Mouse (Mus musculus) midbrain, embryonic 13.5 days (tissue): ENCODE measurements around the gene Tspo. TPM values are rescaled to one million over a fixed set of nuclear protein-coding genes. Genes with fewer than 3 reads are reported as not detected.

Source experiments
- ATAC-seq: fragments of 200-750 bp; cut with Nextera tagmentation; 2 replicates; pipeline ENCODE4 v1.8.0; 2017; ENCODE audit warnings: mild to moderate bottlenecking, moderate TSS enrichment, moderate library complexity
- H3K27ac ChIP-seq: fragments of 300-500 bp; sonication (generic); 2 replicates; pipeline ENCODE4 v1.5.1; 2015; ENCODE audit warnings: inconsistent platforms, mild to moderate bottlenecking, moderate library complexity
- H3K27me3 ChIP-seq: fragments of 300-500 bp; sonication (generic); 2 replicates; pipeline ENCODE4 v1.6.1; 2015; ENCODE audit warnings: mild to moderate bottlenecking, inconsistent platforms
- H3K36me3 ChIP-seq: fragments of 300-500 bp; sonication (generic); 2 replicates; pipeline ENCODE4 v1.6.1; 2015; ENCODE audit warnings: mild to moderate bottlenecking, inconsistent platforms
- H3K4me1 ChIP-seq: fragments of 300-500 bp; sonication (generic); replicated peaks from 2 replicates; pipeline ENCODE4 v1.6.1; 2015; ENCODE audit warnings: inconsistent platforms
- H3K4me2 ChIP-seq: fragments of 300-500 bp; sonication (generic); replicated peaks from 2 replicates; pipeline ENCODE4 v1.6.1; 2015; ENCODE audit warnings: moderate library complexity, mild to moderate bottlenecking, inconsistent platforms
- H3K4me3 ChIP-seq: fragments of 300-500 bp; sonication (generic); replicated peaks from 2 replicates; pipeline ENCODE4 v1.5.1; 2015; ENCODE audit warnings: mild to moderate bottlenecking, inconsistent platforms
- H3K9ac ChIP-seq: fragments of 300-500 bp; sonication (generic); replicated peaks from 2 replicates; pipeline ENCODE4 v1.6.1; 2015; ENCODE audit warnings: mild to moderate bottlenecking, inconsistent platforms
- H3K9me3 ChIP-seq: fragments of 300-500 bp; sonication (generic); 2 replicates; pipeline ENCODE4 v1.6.1; 2016; ENCODE audit warnings: mild to moderate bottlenecking, inconsistent platforms
- WGBS: fragments of 180-500 bp; shearing (Covaris S2); methylation state at CpG from one replicate; pipeline ENCODE4 v1.1.7; 2015; 5-methylcytosine and 5-hydroxymethylcytosine counted together
- microRNA-seq: library from miRNA; unstranded; fragments of <30 nt; microRNA quantifications from one replicate; pipeline ENCODE4, GENCODE M21; 2016
- polyA plus RNA-seq: library from polyadenylated mRNA; unstranded; fragments of >200 nt; fragmentation: Nextera tagmentation; extraction: Ambion mirVana; gene quantifications from 2 replicates; pipeline ENCODE4 v1.2.1, GENCODE M21; 2015

Tspo gene
- polyA plus RNA-seq, 1 experiment from 2014 or later: 9.9 TPM

DNA sequence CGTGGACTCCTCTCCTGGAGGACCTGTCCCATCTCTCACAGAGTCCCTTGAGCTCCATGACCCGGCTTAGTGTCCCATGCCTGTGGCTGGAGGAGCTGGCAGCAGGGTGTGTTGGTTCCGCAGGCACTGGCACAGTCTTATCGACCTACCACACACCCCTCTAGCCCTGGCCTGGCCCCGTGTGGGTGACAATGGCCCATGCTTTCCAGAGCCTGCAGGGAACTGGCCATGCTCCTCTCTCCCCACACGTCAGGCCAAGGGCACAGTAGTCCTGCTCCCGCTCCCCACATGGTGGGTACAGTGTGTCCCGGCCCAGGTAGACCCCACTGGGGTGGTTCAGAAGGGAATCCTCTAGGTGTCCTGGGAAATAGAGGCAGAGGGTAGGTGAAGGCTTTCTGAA lies 43.3 kb downstream of the Tspo start:
- Histone ChIP-seq H3K9ac (no peak overlapping the region), H3K4me1 (no peaks in the 10 kb centered on the region), H3K9me3 (no peaks in the 10 kb centered on the region), H3K4me3 (no peak overlapping the region), H3K4me2 (no peak overlapping the region), H3K27ac (no peak overlapping the region), H3K27me3 (no peaks in the 10 kb centered on the region), H3K36me3 (peaks cover 6% of the 10 kb centered on the region; the same call in 1 of the 2 replicates)
- 92% methylated on average over 8 of the region's 8 CpGs for WGBS
- ATAC-seq: no peak

DNA sequence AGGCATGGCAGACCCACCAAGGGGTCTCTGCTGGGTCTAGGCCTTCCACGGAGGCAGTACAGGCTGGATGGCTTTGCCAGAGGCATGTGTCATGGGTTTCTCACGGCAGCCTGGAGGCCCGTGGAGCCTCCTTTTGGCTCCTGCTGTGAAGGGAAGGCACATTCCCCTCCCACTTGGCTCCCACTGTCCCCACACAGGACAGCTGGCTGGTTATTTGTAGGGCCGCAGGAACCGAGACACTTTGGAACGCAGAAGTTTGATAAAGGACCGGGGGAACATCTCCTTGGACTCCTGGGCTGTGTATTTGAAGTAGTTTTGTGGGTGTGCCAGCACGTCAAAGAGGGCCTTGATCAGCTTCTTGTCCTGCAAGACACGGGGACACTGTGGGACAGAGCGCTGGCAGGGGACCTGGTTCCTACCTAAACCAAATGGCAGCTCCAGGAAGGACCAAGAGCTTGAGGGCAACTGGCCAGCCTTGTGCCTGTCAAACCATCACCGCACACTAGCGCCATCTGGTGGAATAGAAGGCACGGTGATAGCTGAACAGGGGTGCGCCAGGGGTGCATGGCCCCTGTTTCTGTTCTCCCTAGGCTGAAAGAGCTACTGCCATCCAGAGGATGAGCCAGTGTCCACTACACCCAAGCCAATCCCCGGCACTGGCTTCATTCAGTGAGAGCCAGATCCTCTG lies 43.9 kb downstream of the Tspo start:
- H3K4me1 ChIP-seq: no peaks in the 10 kb centered on the region
- no peak overlapping the region for H3K27ac ChIP-seq
- H3K4me2 ChIP-seq: no peak overlapping the region
- no peaks in the 10 kb centered on the region for H3K27me3 ChIP-seq
- H3K36me3 ChIP-seq: peaks cover 10% of the 10 kb centered on the region
- 56% methylated on average over 15 of the region's 15 CpGs for WGBS
- no peaks in the 10 kb centered on the region for H3K9me3 ChIP-seq
- ATAC-seq: 0 out of 2 replicates have a peak, but pooled peaks have one; percentile 25
- H3K9ac ChIP-seq: no peak overlapping the region
- H3K4me3 ChIP-seq: no peak overlapping the region

DNA sequence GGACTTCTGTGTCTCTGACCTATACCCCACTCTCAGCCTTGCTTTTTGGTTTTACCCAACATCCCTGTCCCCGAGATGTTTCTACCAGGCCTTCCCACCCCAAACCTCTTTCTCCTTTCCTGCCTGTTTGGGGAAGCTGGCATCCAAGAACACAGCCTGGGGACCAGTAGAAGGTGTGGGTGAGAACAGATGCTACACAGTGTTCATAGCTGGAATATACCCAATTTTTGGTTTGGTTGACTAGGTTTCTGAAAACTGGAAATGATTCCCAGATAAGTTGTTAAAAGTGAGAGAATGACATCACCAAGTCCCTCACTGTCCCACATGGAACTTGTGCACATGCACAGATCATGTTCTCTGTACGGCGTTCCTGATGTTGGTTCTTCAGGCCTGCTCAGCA lies 51.9 kb downstream of the Tspo start:
- ATAC-seq: no peak
- no peaks in the 10 kb centered on the region for H3K27me3 ChIP-seq
- 86% methylated on average over 3 of the region's 3 CpGs for WGBS
- H3K4me1 ChIP-seq: no peaks in the 10 kb centered on the region
- H3K27ac ChIP-seq: no peak overlapping the region
- no peak overlapping the region for H3K4me2 ChIP-seq
- H3K36me3 ChIP-seq: peaks cover 61% of the 10 kb centered on the region
- no peaks in the 10 kb centered on the region for H3K9me3 ChIP-seq
- H3K4me3 ChIP-seq: no peak overlapping the region
- H3K9ac ChIP-seq: no peak overlapping the region

Small RNA genes within 50 kb of the gene (microRNA-seq; reads per million reads assigned to microRNA genes)
- gene Gm24575: not detected

Other genes starting within 250 kb of the Tspo start
- gene Arfgap3, start 213.3 kb upstream of the Tspo start, polyA plus RNA-seq: 39.2 and 39.5 TPM in 2 replicates
- gene Pacsin2, start 99.0 kb upstream of the Tspo start, polyA plus RNA-seq: 25.4 and 27.1 TPM in 2 replicates
- 100 and 105 TPM in 2 replicates for gene Ttll1, start 52.7 kb upstream of the Tspo start, polyA plus RNA-seq
- gene Bik, start 36.7 kb upstream of the Tspo start, polyA plus RNA-seq: 0.80 and 1.2 TPM in 2 replicates
- gene Mcat, start 195 bp downstream of the Tspo start, polyA plus RNA-seq: 31.8 and 35.9 TPM in 2 replicates
- gene Ttll12, start 31.6 kb downstream of the Tspo start, polyA plus RNA-seq: 47.7 and 48.0 TPM in 2 replicates
- gene Scube1, start 161.4 kb downstream of the Tspo start, polyA plus RNA-seq: 15.5 and 16.7 TPM in 2 replicates
- 10.0 and 18.2 TPM in 2 replicates for gene Mpped1, start 215.9 kb downstream of the Tspo start, polyA plus RNA-seq